Mouse (Mus musculus) layer of hippocampus, postnatal 14 days (tissue): ENCODE data around the gene Abhd16a. TPM values are rescaled to one million over a fixed set of nuclear protein-coding genes. Genes with fewer than 3 reads are reported as not detected.
"Not testable (repeated sequence)": the region's sequence is repeated elsewhere in the genome, so short reads cannot be mapped to it uniquely, and the experiment has no call there.

ENCODE experiments used
- DNase-seq, 2 experiments: peaks; one replicate each; pipeline ENCODE4 v3.0.0; 2021 to 2022; ENCODE audit warnings: low spot score in 2 of 2, mixed read lengths in 1 of 2
- total RNA-seq, 2 experiments: library from RNA; stranded (reverse); gene quantifications; 2 replicates each; pipeline ENCODE4 v1.2.3; 2021

Abhd16a gene
- total RNA-seq, 2 experiments from 2014 or later: 88.8 to 93.0 TPM

DNA sequence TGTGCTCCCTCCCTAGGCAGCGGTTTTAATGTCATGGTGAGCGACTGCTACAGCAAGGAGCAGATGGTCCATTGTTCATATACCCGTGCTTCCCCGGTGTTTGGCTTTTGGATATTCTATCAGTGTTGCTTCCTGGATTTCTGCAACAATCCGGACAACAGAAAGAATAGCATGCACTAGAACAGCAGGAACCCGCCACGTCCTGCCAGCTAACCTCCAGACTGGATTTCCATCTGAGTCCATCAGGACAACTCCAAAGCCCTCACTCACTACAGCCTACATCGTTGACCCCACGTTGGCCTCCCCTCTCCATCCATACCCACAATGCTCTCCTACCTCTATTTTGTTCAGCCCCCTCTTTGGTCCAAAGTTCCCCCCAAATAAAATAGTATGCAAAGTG is 22.7 kb downstream of the Abhd16a start:
- DNase-seq: no peak

DNA sequence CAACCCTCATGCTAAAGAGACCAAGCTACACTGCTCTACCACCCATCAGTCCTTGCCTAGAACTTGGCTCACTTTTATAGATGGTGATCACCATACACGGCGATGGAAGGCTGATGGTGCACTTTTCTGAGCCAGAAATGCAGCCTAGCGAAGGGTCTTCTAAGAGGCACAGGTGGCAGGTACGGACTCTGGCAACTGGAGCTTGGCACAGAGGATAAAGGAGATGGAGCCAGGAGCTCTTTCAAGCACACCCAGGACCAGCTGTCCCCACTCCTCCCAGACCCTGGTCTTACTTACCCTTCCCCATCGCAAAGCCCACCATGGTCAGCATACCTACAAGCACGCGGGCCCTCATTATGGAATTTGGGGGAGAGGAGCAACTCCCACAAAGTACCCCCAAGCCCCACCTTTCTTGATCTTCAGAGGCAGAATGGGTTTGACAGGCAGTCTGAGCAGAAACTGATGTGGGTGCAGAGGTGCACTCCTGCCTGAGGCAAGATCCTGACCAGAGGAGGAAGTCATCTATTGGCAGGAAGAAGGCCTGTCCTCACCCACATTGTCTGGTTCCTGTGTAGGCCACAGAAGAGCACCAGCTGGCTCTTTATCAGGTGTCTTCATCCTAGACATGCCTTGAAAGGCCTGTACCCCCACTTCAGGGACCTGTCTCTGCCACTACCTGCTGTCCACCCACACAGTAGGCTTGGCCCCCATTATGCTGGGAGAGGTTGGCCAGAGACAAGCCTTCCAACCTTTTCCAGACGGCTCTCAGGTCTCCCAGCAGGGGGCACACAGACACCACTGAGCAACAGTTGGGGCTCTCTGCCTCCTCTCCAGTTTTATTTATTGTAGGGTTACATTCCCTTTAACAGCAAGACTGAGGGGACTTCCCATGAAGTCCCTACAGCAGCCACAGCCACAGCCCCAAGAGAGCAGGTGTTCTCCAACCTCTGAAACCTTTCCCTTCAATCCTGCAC is 26.3 kb downstream of the Abhd16a start, which contains the start of gene Ly6g5b:
Gene Ly6g5b, minus strand, starts transcription at position 383 of the 974 bp plus-strand sequence.
- no peak for DNase-seq

DNA sequence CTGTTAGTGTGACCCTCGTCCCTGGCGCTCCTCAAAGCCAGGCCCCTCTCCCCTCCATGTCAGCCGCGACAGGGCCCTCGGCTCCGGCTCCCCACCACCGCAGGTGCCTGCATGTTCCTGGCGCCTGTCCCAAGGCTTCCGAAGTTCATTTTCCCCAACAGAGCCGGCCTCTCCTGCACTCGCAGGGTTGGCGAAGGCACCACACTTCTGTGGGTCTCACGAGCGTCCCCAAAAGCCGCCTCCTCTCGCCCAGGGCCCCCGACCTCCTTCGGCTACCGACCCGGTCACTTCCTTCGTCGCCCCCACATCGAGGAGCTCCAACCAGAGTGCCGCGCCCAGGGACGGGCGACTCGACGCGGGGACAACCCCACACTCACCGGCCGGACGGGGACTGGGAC is 31.7 kb downstream of the Abhd16a start:
- DNase-seq: peak in 1 of 2 experiments; percentile 17

DNA sequence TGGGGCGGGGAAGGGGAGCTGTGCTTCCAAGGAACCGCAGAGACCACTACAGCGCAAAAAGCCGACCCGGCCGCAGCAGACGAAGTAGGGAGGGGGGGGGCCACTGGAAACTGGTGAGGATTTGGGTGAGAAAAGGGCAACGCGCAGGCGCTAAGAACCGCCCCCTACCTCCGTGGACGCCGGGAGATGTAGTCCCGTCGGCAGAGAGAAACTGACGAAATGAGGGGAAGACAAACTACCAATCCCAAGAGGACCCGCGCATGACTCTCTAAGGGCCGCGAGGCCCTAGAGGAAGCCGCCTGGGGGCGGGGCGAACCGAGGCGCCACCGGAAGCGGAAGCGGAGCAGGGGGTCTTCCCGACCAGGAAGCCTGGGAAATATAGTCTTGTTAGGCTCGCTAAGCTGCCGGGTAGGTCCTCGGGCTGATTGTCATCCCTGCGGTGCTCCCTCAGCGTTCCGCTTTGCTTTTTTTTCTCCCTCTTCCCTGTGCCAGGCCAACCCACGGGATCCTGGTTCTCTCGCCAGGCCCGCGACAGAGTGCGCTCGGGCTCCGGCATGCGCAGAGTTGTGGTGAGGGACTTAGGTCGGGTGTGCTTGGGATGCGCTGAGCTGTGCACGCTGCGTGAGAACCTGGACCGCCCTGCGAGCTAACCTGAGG is 32.2 kb downstream of the Abhd16a start, which contains the start of gene Gpank1:
Gene Gpank1, plus strand, starts transcription at position 313 of the 657 bp plus-strand sequence.
- DNase-seq: peak; percentile 96 to 99

DNA sequence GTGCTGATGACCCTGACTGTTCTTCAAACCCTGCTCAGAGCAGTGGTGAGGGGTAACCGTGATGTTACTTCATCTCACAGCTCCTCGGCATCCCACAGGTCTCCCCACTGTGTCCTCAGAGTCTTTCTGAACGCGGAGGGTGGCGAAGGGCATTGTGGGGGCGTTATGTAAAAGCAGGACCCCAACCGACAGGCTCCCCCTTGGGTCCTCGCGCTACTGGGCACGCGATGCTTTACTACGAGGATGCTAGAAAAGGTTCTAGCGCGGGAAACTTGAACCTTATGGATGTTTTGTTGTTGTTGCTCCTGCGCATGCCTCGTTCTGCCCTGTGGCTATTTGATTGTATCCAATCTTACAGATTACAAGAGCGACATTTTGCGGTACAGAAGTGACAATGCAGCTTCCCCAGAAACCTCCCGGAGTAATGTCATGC is 32.8 kb downstream of the Abhd16a start, which contains the start of gene Csnk2b:
Gene Csnk2b, minus strand, starts transcription at position 183 of the 433 bp plus-strand sequence.
- DNase-seq: peak in 1 of 2 experiments; percentile 81

DNA sequence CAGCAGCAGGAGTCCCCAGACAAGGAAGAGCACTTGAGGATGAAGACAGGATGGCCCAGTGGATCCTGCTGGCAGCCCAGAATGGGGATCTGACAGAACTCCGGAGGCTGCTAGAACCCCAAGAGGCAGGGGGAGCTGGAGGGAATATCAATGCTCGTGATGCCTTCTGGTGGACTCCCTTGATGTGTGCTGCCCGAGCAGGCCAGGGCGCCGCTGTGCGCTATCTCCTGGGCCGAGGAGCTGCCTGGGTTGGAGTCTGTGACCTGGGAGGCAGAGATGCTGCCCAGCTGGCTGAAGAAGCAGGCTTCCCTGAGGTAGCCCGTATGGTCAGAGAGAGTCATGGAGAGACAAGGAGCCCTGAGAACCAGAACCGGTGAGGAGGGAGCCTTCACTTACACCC is 34.2 kb downstream of the Abhd16a start:
- DNase-seq: not testable (repeated sequence)

DNA sequence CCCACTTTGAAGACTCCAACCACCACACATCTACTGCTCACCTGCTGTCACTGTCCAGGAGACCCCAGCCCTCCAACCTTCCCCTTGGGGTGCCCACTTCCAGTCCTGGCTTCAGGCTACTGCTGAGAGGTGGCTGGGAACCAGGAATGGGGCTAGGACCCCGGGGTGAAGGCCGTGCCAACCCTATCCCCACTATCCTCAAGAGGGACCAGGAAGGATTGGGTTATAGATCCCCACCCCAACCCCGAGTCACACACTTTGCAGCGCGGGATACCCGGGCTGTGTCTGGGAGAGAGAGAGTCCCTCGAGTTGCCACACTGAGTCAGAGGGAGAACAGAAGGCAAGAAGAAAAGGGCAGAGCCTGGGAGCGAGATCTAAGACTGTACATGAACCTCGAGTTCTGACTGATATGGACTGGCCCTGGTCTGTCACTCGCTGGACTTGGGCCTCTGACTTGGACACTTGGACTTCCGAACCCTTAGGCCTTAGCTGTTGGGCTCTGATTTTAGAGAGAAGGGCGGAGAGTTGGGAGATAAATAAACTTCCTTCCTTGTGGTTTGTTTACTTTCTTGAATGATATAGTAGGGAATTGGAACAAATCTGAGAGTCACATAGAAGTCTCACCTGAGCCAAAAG is 35.3 kb downstream of the Abhd16a start:
- DNase-seq: not testable (repeated sequence)

DNA sequence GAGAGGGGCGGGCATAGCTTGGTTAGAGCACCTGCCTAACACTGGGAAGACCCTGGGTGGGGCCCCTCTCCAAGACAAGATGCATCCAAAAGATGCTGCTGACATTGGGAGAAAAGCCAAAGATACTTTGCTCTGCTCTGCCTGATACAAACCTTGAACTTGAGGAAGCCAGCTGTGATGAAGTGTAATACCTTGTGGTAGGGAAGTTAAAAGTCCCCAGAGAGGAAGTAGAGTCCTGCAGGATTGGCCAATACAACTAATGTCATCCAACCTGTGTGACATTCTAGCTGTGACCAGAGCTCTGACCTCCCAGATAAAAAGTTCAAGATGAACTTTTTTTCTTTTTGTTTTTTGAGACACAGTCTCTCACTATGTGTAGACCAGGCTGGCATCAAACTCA is 36.0 kb downstream of the Abhd16a start:
- no peak for DNase-seq

DNA sequence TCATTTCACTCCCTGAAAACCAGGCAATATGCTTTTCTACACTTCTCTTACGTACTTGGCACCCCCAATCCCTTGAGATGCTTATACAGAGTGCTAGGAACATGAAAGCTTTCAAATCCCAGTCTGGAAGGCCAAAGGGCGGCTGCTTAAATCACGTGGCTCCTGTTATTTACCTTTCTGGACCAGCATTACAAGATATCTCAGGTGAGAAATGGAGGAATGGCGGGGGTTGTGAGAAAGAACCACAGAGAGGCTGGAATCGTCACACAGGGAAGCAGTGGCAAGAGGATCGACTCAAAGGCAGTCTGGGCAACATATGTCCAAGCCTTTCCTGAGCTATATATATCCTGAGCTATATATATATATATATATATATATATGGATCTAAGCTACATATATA is 36.5 kb downstream of the Abhd16a start:
- DNase-seq: no peak

DNA sequence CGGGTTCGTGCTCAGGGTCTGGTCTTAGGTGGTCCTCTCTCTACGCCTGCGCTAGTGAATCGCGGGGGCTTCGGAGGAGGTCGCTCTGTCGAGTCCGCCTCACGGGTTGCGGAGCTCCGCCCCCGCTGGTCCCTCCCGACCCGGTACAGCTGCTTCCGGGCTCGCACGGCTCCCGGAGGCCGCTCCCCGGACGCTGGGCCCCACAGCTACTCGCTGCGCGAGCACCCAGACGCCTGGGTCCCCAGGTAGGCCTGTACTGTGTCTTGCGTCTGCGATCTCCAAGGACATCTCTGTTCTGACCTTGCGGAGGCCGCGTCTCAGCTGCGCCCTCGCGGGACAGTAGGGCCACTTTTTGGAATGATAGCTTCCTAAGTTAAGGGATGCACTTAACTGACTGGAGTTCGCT is 37.1 kb downstream of the Abhd16a start, which contains the start of gene D17H6S53E:
Gene D17H6S53E, plus strand, starts transcription at position 168 of the 406 bp plus-strand sequence.
- DNase-seq: peak; percentile 68 to 70

DNA sequence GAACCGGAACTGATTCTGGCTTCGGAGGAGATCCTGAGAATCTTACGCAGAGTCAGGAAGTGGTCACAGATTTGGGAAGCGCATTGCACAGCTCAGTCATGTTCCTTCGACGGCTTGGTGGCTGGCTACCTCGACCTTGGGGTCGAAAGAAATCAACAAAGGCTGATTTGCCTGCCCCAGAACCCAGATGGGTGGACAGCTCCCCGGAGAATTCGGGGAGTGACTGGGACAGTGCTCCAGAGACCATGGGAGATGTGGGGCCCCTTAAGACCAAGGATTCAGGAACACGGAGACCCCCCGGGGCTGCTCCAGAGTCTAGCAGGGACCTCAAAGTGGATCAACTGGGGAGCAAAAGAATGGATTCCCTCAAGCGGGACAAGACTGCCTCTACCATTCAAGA is 38.0 kb downstream of the Abhd16a start:
- DNase-seq: no peak

DNA sequence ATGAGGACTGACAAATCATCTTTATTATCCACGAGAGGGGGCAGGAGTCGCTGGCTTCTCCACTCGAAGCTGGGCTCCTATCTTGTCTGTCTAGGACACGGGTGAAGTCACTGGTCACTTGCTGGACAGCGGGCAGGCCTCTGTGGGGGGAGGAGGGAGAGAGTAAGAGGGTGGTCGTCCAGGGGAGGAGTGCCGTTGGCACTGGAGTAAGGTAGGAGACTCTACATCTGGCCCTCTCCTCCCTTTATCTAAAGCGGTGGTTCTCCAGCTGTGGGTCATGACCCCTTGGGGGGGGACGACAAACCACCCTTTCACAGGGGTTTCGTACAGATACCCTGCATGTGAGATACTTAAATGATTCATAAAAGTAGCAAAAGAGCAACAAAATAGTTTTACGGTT is 39.9 kb downstream of the Abhd16a start:
- no peak for DNase-seq

DNA sequence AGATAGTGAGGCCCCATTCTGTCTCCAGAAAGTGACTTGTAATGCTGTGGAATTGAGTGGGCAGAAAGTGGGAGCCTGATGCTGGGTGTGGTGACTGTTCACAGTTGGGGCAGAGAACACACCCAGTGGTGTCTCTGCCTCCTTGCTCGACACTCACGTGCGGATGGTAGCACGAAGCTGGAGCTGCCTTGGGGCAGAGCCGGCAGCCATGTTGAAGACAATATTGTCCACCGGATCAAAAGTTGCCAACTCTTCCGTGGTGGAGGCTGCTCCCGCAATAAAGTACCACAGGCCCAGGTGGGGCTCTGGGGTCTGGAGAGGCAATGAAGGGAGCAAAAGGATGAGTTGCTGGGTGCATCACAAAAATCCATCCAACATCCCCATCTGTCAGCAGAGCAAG is 42.0 kb downstream of the Abhd16a start:
- DNase-seq: no peak

DNA sequence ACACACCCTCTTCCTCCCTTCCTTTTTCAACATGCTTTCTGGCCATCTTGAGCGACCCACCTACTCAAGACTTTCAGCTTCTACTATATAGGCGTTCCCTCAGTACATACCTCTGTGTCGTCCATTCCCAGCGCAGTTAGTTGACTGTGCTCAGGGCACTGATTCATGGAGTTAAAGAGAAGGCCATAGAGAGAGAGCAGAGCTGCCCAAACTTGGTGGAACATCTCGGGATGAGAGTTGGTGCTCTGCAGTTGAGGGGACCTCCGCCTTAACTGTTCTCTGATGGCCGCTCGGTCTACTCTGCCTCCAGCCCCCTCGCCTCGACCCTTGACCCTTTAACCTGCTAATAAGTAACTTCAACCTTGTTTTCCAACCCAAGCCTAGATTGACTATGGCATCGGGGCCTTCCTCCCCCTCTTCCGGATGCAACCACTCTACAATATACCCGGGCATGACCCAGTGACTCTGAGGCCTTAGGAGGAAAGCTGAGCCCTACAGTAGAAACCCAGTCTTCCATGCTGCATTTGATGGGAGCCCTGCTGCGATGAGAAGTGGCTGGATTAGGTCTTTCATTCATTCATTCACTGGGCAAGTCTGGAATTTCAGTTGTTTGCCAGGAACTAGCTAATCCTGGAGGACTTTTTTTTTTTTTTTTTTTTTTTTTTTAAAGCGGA is 42.6 kb downstream of the Abhd16a start, which contains the start of gene Apom:
Gene Apom, minus strand, starts transcription at position 551 of the 674 bp plus-strand sequence.
- no peak for DNase-seq

DNA sequence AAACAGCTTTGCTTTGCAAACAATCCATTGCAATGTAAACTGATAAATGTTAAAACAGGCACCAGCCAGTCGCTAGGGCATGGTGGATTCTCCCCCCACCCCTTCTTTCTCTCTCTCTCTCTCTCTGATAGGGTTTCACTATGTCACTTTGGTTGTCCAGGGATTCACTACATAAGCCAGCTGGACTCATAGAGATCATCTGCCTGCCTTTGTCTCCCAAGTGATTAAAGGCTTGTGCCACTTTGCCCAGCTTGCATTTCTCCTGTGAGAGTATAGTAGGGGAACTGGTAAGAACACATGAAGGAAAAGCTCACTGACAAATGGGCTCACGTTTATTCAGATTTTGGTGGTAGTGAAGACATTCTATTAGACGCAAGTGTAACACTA is 43.1 kb downstream of the Abhd16a start:
- DNase-seq: no peak

DNA sequence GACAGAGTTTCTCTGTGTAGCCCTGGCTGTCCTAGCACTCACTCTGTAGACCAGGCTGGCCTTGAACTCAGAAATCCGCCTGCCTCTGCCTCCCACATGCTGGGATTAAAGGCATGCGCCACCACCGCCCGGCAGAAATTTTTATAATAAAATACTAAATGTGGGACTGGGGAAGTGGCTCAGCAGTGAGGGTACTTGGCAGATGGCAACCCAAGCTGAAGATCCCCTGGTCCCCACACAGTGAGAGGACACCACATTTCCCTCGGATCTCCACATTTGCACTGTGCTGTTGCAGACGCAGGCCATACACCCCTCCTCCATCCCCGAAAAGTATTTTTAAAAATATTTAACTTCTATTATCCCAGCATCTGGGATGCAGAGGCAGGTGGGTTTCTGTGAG is 44.5 kb downstream of the Abhd16a start:
- DNase-seq: no peak

DNA sequence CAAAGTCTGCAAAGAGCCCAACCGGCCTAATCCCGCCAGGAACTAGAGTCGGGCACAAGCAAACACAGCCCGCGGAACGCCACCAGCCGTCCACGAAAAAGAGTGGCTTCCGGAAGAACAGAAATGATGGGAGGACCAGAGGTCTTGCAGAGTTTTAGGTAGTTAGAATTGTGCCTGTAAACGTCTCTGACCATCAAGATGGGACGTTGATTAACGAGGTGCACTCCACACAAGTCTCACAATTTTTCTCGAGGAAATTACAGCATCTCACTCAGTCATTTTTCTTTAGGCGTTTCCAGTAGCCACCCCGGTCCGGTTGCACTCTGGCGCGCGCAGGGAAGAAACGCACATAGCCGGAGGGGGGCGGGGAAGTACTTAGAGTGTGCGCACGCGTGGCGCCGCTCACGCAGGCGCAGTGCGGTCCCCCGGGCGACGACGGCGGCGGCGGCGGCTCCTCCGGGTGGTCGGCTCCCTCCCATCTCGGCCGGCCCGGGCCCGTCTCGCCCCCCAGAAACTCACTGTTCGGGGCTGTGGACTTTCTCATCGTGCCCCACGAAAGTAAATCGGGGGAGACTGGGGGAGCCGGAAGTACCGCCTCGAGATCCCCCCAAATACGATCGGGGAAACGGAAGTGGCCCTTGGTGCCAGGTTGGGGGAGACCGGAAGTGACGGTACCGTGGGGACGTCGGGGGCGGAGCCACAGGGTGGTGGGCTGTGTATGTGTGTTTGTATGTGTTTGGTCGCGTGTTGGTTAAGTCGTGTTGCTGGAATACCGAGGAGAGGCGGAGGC is 45.9 kb downstream of the Abhd16a start, which contains the start of gene Bag6:
Gene Bag6, plus strand, starts transcription at position 378 of the 790 bp plus-strand sequence.
- DNase-seq: peak; percentile 95 to 98

DNA sequence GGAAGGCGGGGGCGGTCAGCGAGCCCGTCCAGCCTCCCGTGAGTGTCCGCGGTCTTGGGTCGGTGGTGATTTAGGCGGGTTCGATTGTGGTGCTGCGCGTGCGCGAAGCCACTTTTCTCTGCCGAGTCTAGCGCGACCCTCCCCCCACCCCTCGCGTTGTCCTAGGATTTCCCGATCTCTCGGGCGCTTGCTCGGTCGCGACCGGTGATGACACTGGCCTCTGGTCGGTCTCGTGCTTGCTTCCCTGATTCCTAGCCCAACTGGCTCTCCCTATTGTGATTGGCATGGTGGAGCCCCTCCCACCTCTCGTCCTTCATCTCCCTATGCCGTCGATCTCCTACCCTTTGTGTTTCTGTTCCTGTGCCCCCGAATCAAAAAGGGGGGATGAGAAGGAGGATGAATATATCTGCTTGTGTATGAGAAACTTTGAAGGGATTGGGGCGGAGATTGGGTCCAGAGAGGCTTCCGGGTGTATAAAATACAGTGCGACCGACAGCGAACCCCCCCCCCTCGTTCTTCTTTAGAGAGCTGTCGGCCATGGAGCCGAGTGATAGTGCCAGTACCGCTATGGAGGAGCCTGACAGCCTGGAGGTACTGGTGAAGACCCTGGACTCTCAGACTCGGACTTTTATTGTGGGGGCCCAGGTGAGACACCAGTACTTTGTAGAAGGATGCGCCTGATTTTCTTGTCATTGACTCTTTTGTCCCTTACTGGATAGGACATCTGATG is 46.7 kb downstream of the Abhd16a start:
- DNase-seq: no peak

DNA sequence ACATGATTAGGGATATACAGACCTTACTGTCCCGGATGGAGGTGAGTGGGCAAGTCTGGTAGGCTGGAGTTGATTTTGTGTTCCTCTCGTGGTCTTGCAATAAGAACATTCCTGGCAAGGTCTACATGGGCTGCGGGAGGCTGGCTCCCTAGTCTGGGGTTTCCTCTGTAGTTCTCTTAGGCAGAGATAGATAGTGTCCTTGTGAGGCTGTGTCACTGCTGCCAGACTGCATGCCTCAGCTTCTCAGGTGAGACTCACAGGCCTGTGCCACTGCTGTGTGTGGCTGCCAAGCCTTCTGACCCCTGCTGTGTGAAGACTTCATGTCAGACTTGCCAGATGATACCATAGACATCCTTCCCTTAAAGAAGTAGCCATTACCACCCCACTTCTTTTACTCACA is 50.2 kb downstream of the Abhd16a start:
- no peak for DNase-seq
